Mouse (Mus musculus) left cerebral cortex, postnatal 25 days (tissue): ENCODE data around the gene Syt11. TPM values are rescaled to one million over a fixed set of nuclear protein-coding genes. Genes with fewer than 3 reads are reported as not detected.
"Not testable (repeated sequence)": the region's sequence is repeated elsewhere in the genome, so short reads cannot be mapped to it uniquely, and the experiment has no call there.

Source experiments
- DNase-seq, 2 experiments: peaks; one replicate each; pipeline ENCODE4 v3.0.0; 2022; ENCODE audit warnings: low spot score in 2 of 2, mixed read lengths in 1 of 2
- intact Hi-C: fragments of 180-260 bp; cut with DNase I; formaldehyde crosslinking; loops from one replicate; pipeline ENCODE4 v1.15.1; 2025
- total RNA-seq, 2 experiments: library from RNA; stranded (reverse); gene quantifications; 2 replicates each; pipeline ENCODE4 v1.2.3; 2021

The Syt11 gene
- 100 to 1,000 TPM; 527 to 544 TPM for total RNA-seq

DNA sequence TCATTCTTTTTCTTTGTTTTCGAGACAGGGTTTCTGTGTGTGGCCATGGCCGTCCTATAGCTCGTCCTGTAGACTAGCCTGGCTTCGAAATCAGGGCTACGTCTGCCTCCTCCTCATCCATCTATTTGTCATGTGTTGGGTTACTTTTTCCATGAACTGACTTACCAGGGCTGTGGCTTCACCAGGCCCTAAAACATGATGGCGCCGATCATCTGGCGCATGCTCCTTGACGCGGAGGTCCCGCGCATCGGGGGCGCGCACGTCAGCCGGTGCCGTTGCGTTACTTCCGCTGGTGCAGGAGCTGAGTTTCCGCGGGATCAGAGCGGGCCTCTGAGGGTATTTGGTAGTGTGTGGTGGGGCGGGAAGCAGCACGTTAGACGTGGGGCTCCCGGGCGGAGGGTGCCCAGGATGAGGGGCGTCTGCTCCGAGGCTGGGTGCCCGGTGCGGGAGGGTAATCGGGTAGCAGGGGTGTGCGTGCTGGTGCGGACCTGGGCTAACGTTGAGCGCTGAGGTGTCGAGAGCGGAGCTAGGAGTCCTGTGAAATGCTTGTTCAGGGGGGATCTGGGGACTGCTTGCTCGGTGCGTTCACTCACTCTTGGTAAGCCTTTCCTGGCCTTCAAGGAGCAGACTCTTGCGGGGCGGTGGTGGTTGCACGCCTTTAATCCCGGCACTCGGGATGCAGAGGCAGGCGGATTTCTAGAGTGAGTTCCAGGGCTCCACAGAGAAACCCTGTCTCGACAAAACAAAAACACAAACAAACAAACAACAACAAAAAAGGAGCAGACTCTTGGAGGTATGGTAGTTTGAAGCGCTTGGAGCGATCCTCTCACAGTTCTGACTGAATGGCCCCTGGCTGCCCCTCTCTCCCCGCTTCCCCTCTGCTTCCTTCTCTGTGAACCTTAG lies at the start of gene Syt11:
Syt11 (minus strand) TSS at position 226 of the 903 bp plus-strand sequence.
- intact Hi-C loops, DNase-seq: not testable (repeated sequence)

DNA sequence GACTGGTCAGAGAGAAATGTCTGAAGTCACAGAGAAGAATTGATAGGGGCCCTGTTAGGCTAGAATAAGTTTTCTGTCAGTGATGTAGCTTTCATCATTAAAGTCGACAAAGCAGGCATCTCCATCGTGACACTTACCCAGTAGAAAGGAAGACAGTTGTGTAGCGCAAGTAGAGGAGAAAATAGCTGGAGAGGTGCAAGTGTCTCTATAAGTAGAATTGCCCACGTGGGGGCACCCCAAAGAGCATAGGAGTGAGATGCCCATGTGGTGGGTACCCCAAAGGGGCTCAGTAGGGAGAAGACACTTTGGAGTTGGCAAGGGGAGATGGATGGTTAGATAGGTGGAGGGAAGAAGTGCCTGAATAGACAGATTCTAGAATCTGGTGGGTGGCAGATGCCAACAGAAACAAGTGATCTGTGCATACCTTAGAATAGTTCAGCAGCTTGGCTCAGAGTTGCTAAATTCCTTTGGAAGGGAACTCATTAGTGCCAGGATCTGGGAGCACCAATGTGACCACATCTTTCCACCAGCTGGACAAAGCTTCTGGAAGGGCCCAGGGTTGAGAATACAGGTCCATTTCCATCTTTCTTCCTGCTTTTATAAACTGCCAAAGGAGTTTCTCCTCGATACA lies 29.1 kb upstream of the Syt11 start:
- peak in 1 of 2 experiments; percentile 34 for DNase-seq
- intact Hi-C loops, result no loop called here

GRCm38 (mm10) chr3:88797507-88797906 lies 22.5 kb upstream of the Syt11 start:
- DNase-seq, intact Hi-C loops: not testable (repeated sequence)

- DNase-seq, intact Hi-C loops: not testable (repeated sequence)
These were observed 13.1 kb upstream of the Syt11 start for GRCm38 (mm10) chr3:88788033-88788432.

DNA sequence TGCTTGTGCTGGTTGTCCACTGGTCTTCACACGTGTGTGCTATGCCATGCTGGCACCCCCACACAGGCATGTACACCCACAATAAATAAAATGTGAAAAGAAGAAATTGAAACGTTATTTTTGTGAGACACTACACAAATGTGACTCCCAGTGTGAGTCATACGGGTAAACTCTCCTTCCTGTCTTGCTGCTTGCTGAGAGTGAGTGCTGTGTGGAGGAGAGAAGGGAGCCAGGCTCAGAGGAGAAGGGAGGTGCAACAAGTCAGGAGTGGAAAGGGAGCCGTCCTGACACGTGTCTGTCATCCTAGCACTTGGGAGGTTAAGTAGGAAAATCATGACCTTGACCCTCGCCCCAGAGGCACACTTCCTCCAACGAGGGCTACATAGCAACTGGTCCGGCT lies 11.8 kb upstream of the Syt11 start:
- DNase-seq, intact Hi-C loops: not testable (repeated sequence)

- intact Hi-C loops, DNase-seq: not testable (repeated sequence)
These were observed 11.4 kb upstream of the Syt11 start for GRCm38 (mm10) chr3:88786323-88786722.

DNA sequence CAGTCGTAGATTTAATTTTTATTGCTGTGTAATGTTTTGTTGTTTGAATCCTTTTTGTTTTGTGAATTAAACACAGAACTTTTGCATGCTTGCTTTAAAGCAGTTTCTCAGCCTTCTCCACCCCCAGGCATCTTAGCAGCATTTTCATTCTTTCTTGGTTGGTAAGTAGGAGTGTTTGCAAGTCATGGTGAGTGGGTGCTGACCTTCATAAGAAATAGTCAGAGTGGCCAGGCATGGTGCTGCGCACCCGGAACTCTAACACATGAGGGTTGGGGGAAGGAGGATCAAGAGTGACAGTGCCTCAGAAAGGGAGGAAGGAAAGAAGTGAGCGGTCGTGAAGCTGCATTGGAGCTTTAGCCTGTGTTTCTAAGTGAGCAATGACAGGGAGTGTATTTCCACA lies 9.9 kb upstream of the Syt11 start:
- intact Hi-C loops, result no loop called here
- peak in 1 of 2 experiments; percentile 50 for DNase-seq

GRCm38 (mm10) chr3:88773163-88773562 lies 1.8 kb downstream of the Syt11 start:
- DNase-seq, intact Hi-C loops: not testable (repeated sequence)

DNA sequence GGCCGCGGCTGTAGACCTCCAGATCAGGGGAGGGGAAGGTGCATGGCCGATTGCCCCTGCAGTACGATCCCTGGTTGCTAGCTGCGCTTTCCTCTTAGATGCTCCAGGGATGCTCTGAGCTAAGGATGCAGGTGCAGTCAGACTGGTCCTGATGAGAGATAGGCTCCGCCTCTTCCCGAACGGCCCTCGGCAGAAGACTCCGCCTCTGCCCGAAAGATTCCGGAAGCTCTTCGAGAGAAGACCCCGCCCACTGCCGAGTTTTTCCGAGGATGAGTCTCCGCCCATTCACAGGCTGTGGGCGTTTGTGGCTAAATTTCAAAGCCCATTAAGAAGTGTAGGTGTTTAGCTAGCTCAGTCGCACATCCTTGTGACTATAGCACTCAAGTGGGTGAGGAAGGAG lies 2.6 kb downstream of the Syt11 start:
- intact Hi-C loops, result not testable (repeated sequence)
- peak; percentile 95 to 99 for DNase-seq

DNA sequence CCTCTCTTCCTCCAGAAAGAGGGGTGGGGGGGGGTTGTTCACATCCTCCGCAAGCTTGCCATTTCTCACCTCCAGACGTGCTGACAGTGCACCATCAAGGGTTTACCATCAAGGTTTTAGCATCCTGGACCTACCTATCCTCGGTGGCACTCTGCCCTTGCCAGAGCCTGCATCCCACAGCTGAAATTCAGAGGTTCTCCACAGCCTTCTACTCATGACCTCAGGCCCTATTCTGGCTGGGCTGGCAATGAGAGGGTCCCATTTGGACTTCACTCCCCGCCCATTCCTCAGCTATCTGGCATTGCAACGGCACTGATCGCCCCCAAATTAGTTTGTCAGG lies 3.1 kb downstream of the Syt11 start:
- DNase-seq, intact Hi-C loops: not testable (repeated sequence)

DNA sequence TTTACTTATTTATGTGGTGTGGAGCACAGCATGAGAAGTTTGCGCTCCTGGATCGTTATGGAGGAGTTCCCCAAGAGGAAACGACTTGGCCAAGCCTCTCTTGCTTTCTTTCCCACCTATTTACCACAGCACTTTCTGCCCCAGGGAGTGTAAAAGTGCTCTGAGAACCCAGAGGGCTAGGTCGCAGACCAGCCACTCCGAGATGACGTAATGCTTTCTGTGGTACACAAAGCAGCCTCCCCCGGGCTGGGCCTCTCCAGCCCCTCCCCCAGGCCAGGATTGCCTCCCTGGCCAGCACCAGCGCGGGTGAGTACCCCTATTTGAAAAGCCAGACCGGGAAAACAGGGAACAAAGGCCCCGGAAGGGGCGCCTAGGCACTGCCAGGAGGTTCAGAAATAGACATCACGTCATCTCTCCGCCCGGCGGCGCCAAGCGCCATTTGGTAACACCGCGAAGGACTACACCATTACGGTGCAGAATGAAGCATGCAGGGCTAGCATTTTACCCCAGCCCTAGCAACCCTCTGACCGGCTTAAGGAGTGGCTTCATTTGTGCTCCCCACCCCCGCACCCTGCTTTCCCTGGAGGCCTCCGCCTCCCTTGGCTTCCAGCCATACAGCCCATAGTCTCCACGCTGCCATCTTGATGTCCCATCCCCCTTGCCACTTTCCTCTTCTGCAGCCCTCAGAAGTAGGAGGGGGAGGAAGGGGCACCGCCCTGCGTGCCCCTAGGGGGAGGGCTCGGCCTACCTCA lies 3.6 kb downstream of the Syt11 start:
- DNase-seq, result peak; percentile 72 to 90
- intact Hi-C loops, result not testable (repeated sequence)

- DNase-seq, result no peak
- intact Hi-C loops, result no loop called here
These were observed 12.5 kb downstream of the Syt11 start for GRCm38 (mm10) chr3:88762401-88762831.

GRCm38 (mm10) chr3:88761619-88762018 lies 13.3 kb downstream of the Syt11 start:
- intact Hi-C loops, result no loop called here
- DNase-seq, result no peak

DNA sequence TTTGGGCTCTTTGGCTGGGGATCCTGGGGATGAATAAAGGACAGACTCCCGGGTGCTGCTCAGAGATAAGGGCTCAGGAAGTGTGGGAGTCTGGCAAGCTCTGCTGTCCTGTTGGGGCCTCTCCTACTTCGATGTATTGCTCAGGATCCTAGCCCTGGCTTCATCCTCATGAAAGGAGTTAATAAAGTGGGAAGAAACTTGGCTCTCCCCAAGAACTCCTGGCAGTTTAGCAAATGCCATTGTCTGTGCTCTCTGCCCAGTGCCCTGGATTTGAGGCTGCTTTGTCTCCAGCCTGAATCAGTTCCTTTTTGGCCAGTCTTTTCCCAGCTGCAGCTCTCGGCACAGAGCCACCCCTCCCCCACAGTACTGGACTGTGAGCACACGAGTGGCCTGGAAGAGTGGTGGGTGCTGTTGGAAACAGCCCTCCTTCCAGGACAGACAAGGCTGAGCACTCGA lies 16.9 kb downstream of the Syt11 start:
- intact Hi-C loops, result no loop called here
- DNase-seq, result peak; percentile 75 to 91

DNA sequence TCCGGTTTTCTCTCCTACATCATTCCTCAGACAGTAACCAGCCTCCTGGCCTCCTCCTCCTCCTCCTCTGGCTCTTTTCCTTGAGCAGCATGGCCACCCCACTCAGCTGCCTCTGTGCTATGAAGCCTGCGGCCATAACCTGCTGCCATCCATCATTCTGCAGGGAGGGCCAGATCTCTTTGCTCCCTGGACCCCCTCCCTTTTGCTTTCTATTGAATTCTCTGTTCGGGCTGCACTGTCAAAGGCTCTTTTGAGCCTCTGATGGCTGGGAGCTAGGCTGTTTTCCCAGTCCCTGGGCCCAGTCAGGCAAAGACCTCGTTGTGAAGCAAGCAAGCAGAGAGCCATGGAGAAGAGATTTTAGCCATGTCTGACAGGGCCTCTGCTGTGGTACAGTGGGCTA lies 18.7 kb downstream of the Syt11 start:
- peak in 1 of 2 experiments; percentile 41 for DNase-seq
- intact Hi-C loops, result no loop called here

- intact Hi-C loops, result no loop called here
These were observed 19.4 kb downstream of the Syt11 start for GRCm38 (mm10) chr3:88755541-88755940.

GRCm38 (mm10) chr3:88754283-88754682 lies 20.7 kb downstream of the Syt11 start:
- intact Hi-C loops, result no loop called here
- no peak for DNase-seq

More at GRCm38 (mm10) chr3:88755541-88755940, 19.4 kb downstream of the Syt11 start:
- DNase-seq, result no peak

- intact Hi-C loops, result no loop called here
- DNase-seq, result no peak
These were observed 28.1 kb downstream of the Syt11 start for GRCm38 (mm10) chr3:88746871-88747231.

DNA sequence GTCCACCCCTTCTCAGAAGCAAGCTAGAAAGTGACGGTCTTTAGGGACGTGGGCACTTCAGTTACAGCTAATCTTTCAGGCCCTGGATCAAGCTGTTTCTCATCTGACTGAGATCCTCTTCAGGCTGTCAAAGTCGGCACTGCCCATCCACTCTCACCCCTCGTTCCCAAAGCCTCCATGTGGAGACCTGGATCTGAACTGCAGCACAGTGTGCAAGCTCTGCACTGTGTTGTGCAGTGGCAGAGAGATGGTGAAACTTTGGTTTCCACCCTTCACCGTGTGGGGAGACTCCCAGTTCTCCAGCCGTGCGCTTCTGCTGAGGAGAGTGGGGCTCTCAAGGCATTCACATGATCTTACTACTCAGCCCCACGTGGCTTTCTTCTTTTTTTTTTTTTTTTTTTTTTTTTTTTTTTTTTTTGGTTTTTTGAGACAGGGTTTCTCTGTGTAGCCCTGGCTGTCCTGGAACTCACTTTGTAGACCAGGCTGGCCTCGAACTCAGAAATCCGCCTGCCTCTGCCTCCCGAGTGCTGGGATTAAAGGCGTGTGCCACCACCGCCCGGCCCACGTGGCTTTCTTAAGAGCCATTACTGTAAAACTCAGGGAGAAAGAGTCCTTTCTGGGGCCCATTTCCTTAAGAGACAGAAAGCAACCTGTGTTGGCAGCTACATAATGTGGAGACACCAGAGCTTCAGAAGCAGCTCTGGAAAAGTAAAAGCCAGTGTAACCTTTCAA lies 28.7 kb downstream of the Syt11 start:
- intact Hi-C loops, result no loop called here
- no peak for DNase-seq
